Mouse (Mus musculus) ES-E14 (cell line): Measurements from ENCODE around the gene Hist1h1t. TPM values are rescaled to one million over a fixed set of nuclear protein-coding genes. Genes with fewer than 3 reads are reported as not detected.

ENCODE experiments used
- DNase-seq: peaks from one replicate; pipeline ENCODE4 v3.0.0-alpha.2; 2013; ENCODE audit warnings: low read depth, low spot score
- H3K27ac ChIP-seq: 2 replicates; pipeline ENCODE4 v1.5.1; 2012; ENCODE audit warnings: low read depth, mild to moderate bottlenecking, low read length, moderate library complexity, mixed read lengths; ENCODE audit not compliant: poor library complexity, insufficient read depth, severe bottlenecking
- H3K36me3 ChIP-seq: 2 replicates; pipeline ENCODE4 v1.6.1; 2012; ENCODE audit warnings: mild to moderate bottlenecking, low read length, moderate library complexity, mixed read lengths; ENCODE audit not compliant: control insufficient read depth, poor library complexity, insufficient read depth, severe bottlenecking
- H3K4me1 ChIP-seq, 2 experiments: fragments of 150-350 bp in 1 of 2; sonication (generic) in 1 of 2; 2 replicates each; pipeline ENCODE4 v1.6.1; 2012; ENCODE audit warnings: low read length in 2 of 2, mild to moderate bottlenecking in 1 of 2, mixed read lengths in 1 of 2; ENCODE audit not compliant: control insufficient read depth in 2 of 2, insufficient read depth in 2 of 2, poor library complexity in 1 of 2
- H3K4me3 ChIP-seq, 2 experiments: fragments of 150-350 bp in 1 of 2; sonication (generic) in 1 of 2; 2 replicates each; pipeline ENCODE4 v1.5.1; 2012; ENCODE audit warnings: low read length in 2 of 2, low read depth in 1 of 2, mild to moderate bottlenecking in 1 of 2, mixed read lengths in 1 of 2; ENCODE audit not compliant: insufficient read depth in 1 of 2, poor library complexity in 1 of 2, severe bottlenecking in 1 of 2
- H3K9ac ChIP-seq: 2 replicates; pipeline ENCODE4 v1.6.1; 2012; ENCODE audit warnings: low read depth, mild to moderate bottlenecking, low read length, mixed read lengths; ENCODE audit not compliant: poor library complexity, insufficient read depth, severe bottlenecking
- H3K9me3 ChIP-seq: fragments of 150-350 bp; sonication (generic); 2 replicates; pipeline ENCODE4 v1.6.1; 2012; ENCODE audit warnings: low read depth, mild to moderate bottlenecking, low read length; ENCODE audit not compliant: control insufficient read depth, insufficient read depth
- CHD2 ChIP-seq: IDR thresholded peaks from 2 replicates; pipeline ENCODE4 v1.6.1; 2014; ENCODE audit warnings: mild to moderate bottlenecking, low read depth, low read length, inconsistent platforms
- HCFC1 ChIP-seq: IDR thresholded peaks from 2 replicates; pipeline ENCODE4 v1.6.1; 2012; ENCODE audit warnings: low read length, inconsistent platforms, borderline replicate concordance; ENCODE audit not compliant: insufficient read depth
- MAFK ChIP-seq: IDR thresholded peaks from 2 replicates; pipeline ENCODE4 v1.6.1; 2014; ENCODE audit warnings: mild to moderate bottlenecking, low read depth, low read length, inconsistent platforms; ENCODE audit not compliant: insufficient read depth
- ZC3H11A ChIP-seq: IDR thresholded peaks from 2 replicates; pipeline ENCODE4 v1.6.1; 2012; ENCODE audit warnings: low read depth, mild to moderate bottlenecking, inconsistent platforms, low read length, borderline replicate concordance
- ZNF384 ChIP-seq: IDR thresholded peaks from 2 replicates; pipeline ENCODE4 v1.6.1; 2012; ENCODE audit warnings: low read depth, low read length, inconsistent platforms
- in situ Hi-C, 2 experiments: fragments of 600-800 bp; cut with MboI; formaldehyde crosslinking; loops; one replicate each; pipeline ENCODE4 v1.15.1; 2025; ENCODE audit warnings: low sequenced_read_pairs in 2 of 2, inconsistent platforms in 1 of 2; ENCODE audit not compliant: unreplicated experiment in 2 of 2
- total RNA-seq: library from RNA; depleted of rRNA; stranded (reverse); fragments of 300-350 nt; gene quantifications from 2 replicates; pipeline ENCODE4 v1.2.3, GENCODE M21; 2012

Hist1h1t gene
- total RNA-seq, 1 experiment, result 13.3 TPM

DNA sequence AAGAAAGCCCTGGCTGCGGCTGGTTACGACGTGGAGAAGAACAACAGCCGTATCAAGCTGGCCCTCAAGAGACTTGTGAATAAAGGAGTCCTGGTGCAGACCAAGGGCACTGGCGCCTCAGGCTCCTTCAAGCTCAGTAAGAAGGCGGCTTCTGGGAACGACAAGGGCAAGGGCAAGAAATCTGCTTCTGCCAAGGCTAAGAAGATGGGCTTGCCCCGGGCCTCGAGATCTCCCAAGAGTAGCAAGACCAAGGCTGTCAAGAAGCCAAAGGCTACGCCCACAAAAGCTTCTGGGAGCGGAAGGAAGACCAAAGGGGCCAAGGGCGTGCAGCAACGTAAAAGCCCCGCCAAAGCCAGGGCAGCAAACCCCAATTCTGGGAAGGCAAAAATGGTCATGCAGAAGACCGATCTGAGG lies 454 bp downstream of the Hist1h1t start:
- peaks cover 0 to 6% of the 10 kb centered on the region in 2 experiments; a peak in 1 of 4 replicates for H3K4me1 ChIP-seq
- H3K27ac ChIP-seq, result no peak overlapping the region
- no peak for TF ChIP-seq ZC3H11A
- no peaks in the 10 kb centered on the region; the same call in 1 of the 2 replicates for H3K9me3 ChIP-seq
- H3K9ac ChIP-seq, result peak overlapping the region; percentile 18; the same call in 1 of the 2 replicates
- in situ Hi-C loops, result loop anchor here in 1 of 2 experiments (25.0 kb wide), 1 partner anchor 1659 kb away; the partner anchor contains the start of genes Hist1h2ag, Hist1h2ah, Hist1h2bj and Hist1h2bk
- no peaks in the 10 kb centered on the region for H3K36me3 ChIP-seq
- DNase-seq, result no peak
- 0 out of 4 replicates have a peak overlapping the region, but pooled peaks of 1 of the 2 experiments have one; percentile 4 for H3K4me3 ChIP-seq

DNA sequence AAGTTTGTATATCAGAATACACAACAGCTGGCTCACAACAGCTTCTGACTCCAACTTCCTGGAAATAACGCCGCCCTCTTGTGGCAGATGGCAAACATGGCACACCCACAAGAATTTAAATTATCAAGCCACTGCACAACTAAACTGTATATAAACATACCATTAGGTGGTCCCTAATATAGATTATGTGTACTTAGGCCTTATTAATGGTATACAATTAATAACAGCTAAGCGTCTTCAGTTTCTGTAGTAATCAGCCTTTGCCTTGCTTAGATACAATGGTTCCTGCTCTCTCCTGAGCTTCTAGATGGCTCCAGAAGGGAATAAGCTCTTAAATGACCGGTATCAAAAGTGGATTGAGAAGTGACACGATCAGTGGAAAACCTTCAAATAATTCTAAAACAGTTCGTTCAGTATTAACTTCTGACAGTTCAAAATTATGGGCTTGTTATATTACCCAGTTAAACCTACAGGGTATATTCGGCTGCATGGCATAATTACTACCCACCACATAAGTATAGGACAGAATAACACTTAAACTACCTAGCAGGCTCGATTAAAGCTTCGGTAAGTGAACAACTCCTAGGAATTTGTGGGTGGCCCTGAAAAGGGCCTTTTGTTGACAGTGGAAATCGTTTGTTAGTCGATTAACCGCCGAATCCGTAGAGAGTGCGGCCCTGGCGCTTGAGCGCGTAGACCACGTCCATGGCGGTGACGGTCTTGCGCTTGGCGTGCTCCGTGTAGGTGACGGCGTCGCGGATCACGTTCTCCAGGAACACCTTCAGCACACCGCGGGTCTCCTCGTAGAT lies 2.1 kb downstream of the Hist1h1t start:
- H3K36me3 ChIP-seq, result no peaks in the 10 kb centered on the region
- H3K27ac ChIP-seq, result peak overlapping the region; percentile 44; the same call in 1 of the 2 replicates
- peak overlapping the region; percentile 49 to 61 for H3K4me3 ChIP-seq
- no peak for TF ChIP-seq CHD2
- TF ChIP-seq ZC3H11A, result 0 out of 2 replicates have a peak, but pooled peaks have one; percentile 11
- H3K4me1 ChIP-seq, result peaks cover 0 to 6% of the 10 kb centered on the region in 2 experiments; a peak in 1 of 4 replicates
- peak; percentile 65 for DNase-seq
- no peaks in the 10 kb centered on the region; the same call in 1 of the 2 replicates for H3K9me3 ChIP-seq
- peak overlapping the region; percentile 61; the same call in 1 of the 2 replicates for H3K9ac ChIP-seq
- in situ Hi-C loops, result loop anchor here in 1 of 2 experiments (25.0 kb wide), 1 partner anchor 1660 kb away; the partner anchor contains the start of genes Hist1h2ag, Hist1h2ah, Hist1h2bj and Hist1h2bk

DNA sequence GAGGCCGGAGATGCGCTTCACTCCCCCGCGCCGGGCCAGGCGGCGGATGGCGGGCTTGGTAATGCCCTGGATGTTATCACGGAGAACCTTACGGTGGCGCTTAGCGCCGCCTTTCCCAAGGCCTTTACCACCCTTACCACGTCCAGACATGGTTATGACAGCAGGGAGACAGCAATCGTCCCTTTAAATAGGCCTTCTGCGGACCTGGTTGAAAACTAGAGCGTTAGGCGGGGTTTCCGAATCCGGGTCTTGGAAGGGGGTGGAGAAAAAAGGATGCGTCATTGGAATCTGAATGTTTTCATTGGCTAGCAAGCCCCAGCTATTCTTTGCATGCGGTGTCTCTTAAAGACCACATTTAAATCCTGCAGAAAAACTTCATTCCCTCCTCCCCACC lies 2.7 kb downstream of the Hist1h1t start, which contains the start of gene Hist1h4c:
Gene Hist1h4c (minus strand): TSS at position 155 of the 394 bp plus-strand sequence.
- H3K27ac ChIP-seq, result peak within 1 kb of the TSS; percentile 44; the same call in 1 of the 2 replicates
- no peaks in the 10 kb centered on the region for H3K36me3 ChIP-seq
- peak; percentile 99 for DNase-seq
- in situ Hi-C loops, result loop anchor here in 1 of 2 experiments (25.0 kb wide), 1 partner anchor 1661 kb away; the partner anchor contains the start of genes Hist1h2ag, Hist1h2ah, Hist1h2bj and Hist1h2bk
- no peaks in the 10 kb centered on the region for H3K9me3 ChIP-seq
- peak within 1 kb of the TSS; percentile 49 to 61 for H3K4me3 ChIP-seq
- H3K9ac ChIP-seq, result peak within 1 kb of the TSS; percentile 61
- H3K4me1 ChIP-seq, result peaks cover 0 to 6% of the 10 kb centered on the region in 2 experiments; a peak in 1 of 4 replicates
- TF ChIP-seq HCFC1, result peak; percentile 37; the same call in 1 of the 2 replicates
- TF ChIP-seq ZNF384, result no peak

DNA sequence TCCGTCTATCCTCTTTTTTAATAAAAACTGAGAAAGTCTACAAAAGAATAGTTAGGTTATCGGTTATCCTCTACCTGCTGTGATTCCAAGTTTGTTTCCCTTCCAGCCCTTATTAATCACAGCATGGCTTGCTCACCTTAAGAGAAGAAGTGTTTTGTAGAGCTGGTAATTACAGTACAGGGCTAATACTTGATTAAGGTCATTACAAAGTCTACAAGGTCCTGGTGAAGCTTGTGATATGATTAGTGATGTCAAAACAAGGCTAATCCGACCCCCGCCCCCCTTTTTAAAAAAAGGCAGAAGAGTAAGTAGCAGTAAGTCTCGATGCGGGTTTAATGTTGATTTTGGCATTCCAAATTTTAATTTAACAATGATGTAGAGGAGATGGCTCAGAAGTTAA lies 3.4 kb downstream of the Hist1h1t start:
- Histone ChIP-seq H3K4me1 (peaks cover 0 to 6% of the 10 kb centered on the region in 2 experiments; a peak in 1 of 4 replicates), H3K9me3 (no peaks in the 10 kb centered on the region), H3K36me3 (no peaks in the 10 kb centered on the region), H3K4me3 (no peak overlapping the region), H3K27ac (no peak overlapping the region; the same call in 1 of the 2 replicates), H3K9ac (no peak overlapping the region; the same call in 1 of the 2 replicates)
- TF ChIP-seq HCFC1 (no peak), ZNF384 (no peak), MAFK (no peak), CHD2 (no peak), ZC3H11A (no peak)
- DNase-seq, result no peak
- in situ Hi-C loops, result loop anchor here in 1 of 2 experiments (25.0 kb wide), 1 partner anchor 1662 kb away; the partner anchor contains the start of genes Hist1h2ag, Hist1h2ah, Hist1h2bj and Hist1h2bk
